In genomic region chr15:12700367-12700766, GRCm38 (mm10) we compare ENCODE assay signal across 10 mouse cellular contexts. TPM values are rescaled to one million over a fixed set of nuclear protein-coding genes. Genes with fewer than 3 reads are reported as not detected.
DNase-seq lines count a peak whose midpoint lies in the region; ATAC-seq lines count a peak whose summit lies in the region.
"Had no signal": no experiment of that assay in that cellular context is flagged by ENCODE, and none has a peak within 500 bp of the region (broad histone marks: within the 10 kb centered on the region; RNA-seq: fewer than 3 reads in every experiment).

No protein-coding gene starts in this region.

- no peak overlapping the region for H3K4me3 ChIP-seq in hindbrain, embryonic 13.5 days
- H3K4me3 ChIP-seq in hindbrain, embryonic 12.5 days: no peak overlapping the region

- ATAC-seq in hindbrain, embryonic 13.5 days (ENCODE audit: low FRiP score): 0 out of 2 replicates have a peak, but pooled peaks have one; percentile 37
- no peak for ATAC-seq in hindbrain, embryonic 12.5 days (ENCODE audit: low FRiP score)
- ATAC-seq: intestine, embryonic 16.5 days had no signal

- peaks cover 6% of the 10 kb centered on the region for H3K4me1 ChIP-seq in hindbrain, embryonic 13.5 days (replicated peaks)
- H3K4me1 ChIP-seq in hindbrain, embryonic 12.5 days: 0 out of 2 replicates have a peak, but pooled peaks cover 10% of the 10 kb centered on the region

- no peak overlapping the region for H3K4me2 ChIP-seq in hindbrain, embryonic 13.5 days
- H3K4me2 ChIP-seq in hindbrain, embryonic 12.5 days (replicated peaks): no peak overlapping the region

- WGBS in hindbrain, embryonic 13.5 days: 50% methylated on average over 9 of the region's 9 CpGs
- WGBS in hindbrain, embryonic 12.5 days: 48% methylated on average over 9 of the region's 9 CpGs

- no peak overlapping the region for H3K27ac ChIP-seq in hindbrain, embryonic 13.5 days
- H3K27ac ChIP-seq in hindbrain, embryonic 12.5 days: no peak overlapping the region

- no peaks in the 10 kb centered on the region for H3K36me3 ChIP-seq in hindbrain, embryonic 13.5 days
- H3K36me3 ChIP-seq in hindbrain, embryonic 12.5 days: no peaks in the 10 kb centered on the region
- H3K36me3 ChIP-seq: G1E had no signal

- H3K9me3 ChIP-seq in hindbrain, embryonic 13.5 days: no peaks in the 10 kb centered on the region
- H3K9me3 ChIP-seq in hindbrain, embryonic 12.5 days (replicated peaks): no peaks in the 10 kb centered on the region
- H3K9me3 ChIP-seq: G1E had no signal

- no peaks in the 10 kb centered on the region for H3K27me3 ChIP-seq in hindbrain, embryonic 13.5 days
- H3K27me3 ChIP-seq in hindbrain, embryonic 12.5 days: no peaks in the 10 kb centered on the region

- DNase-seq in adrenal gland, postnatal 10 days: peak; percentile 60
- peak; percentile 35 to 55 for DNase-seq in cerebellum, postnatal 4 days (ENCODE audit: low spot score in 2 of 2)
- peak; percentile 44 for DNase-seq in heart, postnatal 4 days
- no peak for DNase-seq in thymus, postnatal 4 days
- DNase-seq in MN1 (ENCODE audit: low spot score): no peak
- DNase-seq in right cerebral cortex, postnatal 36 days (ENCODE audit: low spot score in 2 of 2): no peak

- no peak overlapping the region for H3K9ac ChIP-seq in hindbrain, embryonic 13.5 days
- no peak overlapping the region for H3K9ac ChIP-seq in hindbrain, embryonic 12.5 days

RNA-seq across cellular contexts. Expression of gene Pdzd2, which starts 39.4 kb away (rescaled TPM):
- 9.3 and 12.3 TPM in 2 replicates for polyA plus RNA-seq in hindbrain, embryonic 13.5 days (2015; fragmentation: Nextera tagmentation; extraction: Ambion mirVana)
- 8.7 and 10.2 TPM in 2 replicates for polyA plus RNA-seq in hindbrain, embryonic 12.5 days (2016; fragmentation: Nextera tagmentation; extraction: Ambion mirVana)
- total RNA-seq in adrenal gland, postnatal 10 days (2021): 10 to 100 TPM; 26.2 to 44.2 TPM
- 100 to 1,000 TPM; 178 to 205 TPM for total RNA-seq in heart, postnatal 4 days (2021)

Comparison
In these comparisons a context has a peak if more than half of its experiments do, and no peak if none do; other contexts are left out.
1. DNase-seq: peak in adrenal gland, postnatal 10 days (single experiment), cerebellum, postnatal 4 days (2 of 2) and heart, postnatal 4 days (single experiment); none in thymus, postnatal 4 days (single experiment), MN1 (single experiment) and right cerebral cortex, postnatal 36 days (0 of 2).